Mouse (Mus musculus) hindbrain, postnatal 0 days (tissue): ENCODE measurements around the gene Spon1. TPM values are rescaled to one million over a fixed set of nuclear protein-coding genes. Genes with fewer than 3 reads are reported as not detected.

Source experiments
- ATAC-seq: fragments of 200-750 bp; cut with Nextera tagmentation; 2 replicates; pipeline ENCODE4 v1.8.0; 2017; ENCODE audit warnings: mild to moderate bottlenecking, moderate TSS enrichment, moderate library complexity
- DNase-seq: peaks from one replicate; pipeline ENCODE4 v3.0.0-alpha.2; 2015; ENCODE audit warnings: low spot score
- H3K27ac ChIP-seq: fragments of 300-500 bp; sonication (generic); 2 replicates; pipeline ENCODE4 v1.5.1; 2014; ENCODE audit warnings: mild to moderate bottlenecking
- H3K27me3 ChIP-seq: fragments of 300-500 bp; sonication (generic); 2 replicates; pipeline ENCODE4 v1.6.1; 2014; ENCODE audit warnings: low read length, mixed read lengths; ENCODE audit not compliant: insufficient read depth
- H3K36me3 ChIP-seq: fragments of 300-500 bp; sonication (generic); 2 replicates; pipeline ENCODE4 v1.6.1; 2014; ENCODE audit warnings: low read length, mixed read lengths; ENCODE audit not compliant: insufficient read depth
- H3K4me1 ChIP-seq: fragments of 300-500 bp; sonication (generic); 2 replicates; pipeline ENCODE4 v1.6.1; 2014; ENCODE audit warnings: antibody characterized with exemption, low read length, mixed read lengths; ENCODE audit not compliant: insufficient read depth
- H3K4me2 ChIP-seq: fragments of 300-500 bp; sonication (generic); 2 replicates; pipeline ENCODE4 v1.6.1; 2014; ENCODE audit warnings: low read depth, mild to moderate bottlenecking, low read length, moderate library complexity, mixed read lengths
- H3K4me3 ChIP-seq: fragments of 300-500 bp; sonication (generic); 2 replicates; pipeline ENCODE4 v1.5.1; 2014; ENCODE audit warnings: low read length
- H3K9ac ChIP-seq: fragments of 300-500 bp; sonication (generic); replicated peaks from 2 replicates; pipeline ENCODE4 v1.6.1; 2014; ENCODE audit warnings: mild to moderate bottlenecking, low read length, moderate library complexity, mixed read lengths
- H3K9me3 ChIP-seq: fragments of 300-500 bp; sonication (generic); 2 replicates; pipeline ENCODE4 v1.6.1; 2016; ENCODE audit warnings: low read length, mixed read lengths
- CTCF ChIP-seq: IDR thresholded peaks from 2 replicates; pipeline ENCODE4 v1.5.1; 2016; ENCODE audit warnings: antibody characterized with exemption, control low read depth, low read depth
- WGBS: fragments of 180-500 bp; shearing (Covaris S2); extraction: QIAGEN DNeasy Blood & Tissue Kit; methylation state at CpG from one replicate; pipeline ENCODE4 v1.1.7; 2014; 5-methylcytosine and 5-hydroxymethylcytosine counted together
- polyA plus RNA-seq: library from polyadenylated mRNA; unstranded; fragments of >200 nt; fragmentation: Nextera tagmentation; extraction: Ambion mirVana; gene quantifications from 2 replicates; pipeline ENCODE4 v1.2.1, GENCODE M21; 2015
- total RNA-seq: library from RNA; depleted of rRNA; stranded (reverse); fragments of >200 nt; gene quantifications from 2 replicates; pipeline ENCODE4 v1.2.3, GENCODE M21; 2014

The Spon1 gene
- total and polyA plus RNA-seq, 2 experiments from 2014 or later: 43.8 to 50.3 TPM

DNA sequence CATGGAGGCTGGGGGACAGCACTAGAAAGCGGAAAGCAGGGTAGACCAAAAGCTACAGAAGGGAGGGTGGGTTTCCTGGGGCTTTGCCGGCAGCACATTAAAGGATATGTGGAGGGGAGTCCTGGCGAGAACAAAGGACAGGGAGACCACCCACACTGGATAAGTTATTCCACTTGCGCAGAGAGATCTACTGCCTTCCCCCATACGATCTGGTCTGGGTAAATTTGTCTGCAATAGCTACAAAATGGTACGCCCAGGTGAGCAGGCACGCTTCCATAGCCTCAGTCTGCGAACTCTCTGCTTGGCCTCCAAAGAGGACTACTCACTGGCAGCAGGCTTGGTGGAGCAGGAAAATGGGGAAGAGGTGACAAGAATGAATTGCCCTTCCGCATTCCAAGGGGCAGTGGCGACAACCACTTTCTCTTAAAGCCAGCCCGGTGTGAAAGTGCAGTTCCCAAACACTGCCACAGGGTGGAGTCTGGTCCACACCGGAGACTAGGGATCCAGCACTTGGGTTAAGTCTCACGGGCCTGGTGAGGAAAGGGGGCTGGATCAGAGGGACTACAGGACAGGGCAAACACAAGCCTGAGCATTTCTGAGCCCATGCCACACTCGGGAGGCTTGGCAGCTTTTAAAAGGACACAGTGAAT, 300.9 kb downstream of the Spon1 start:
- no peak overlapping the region for H3K27ac ChIP-seq
- H3K4me2 ChIP-seq: peak overlapping the region; percentile 59
- H3K27me3 ChIP-seq: no peaks in the 10 kb centered on the region
- peak overlapping the region; percentile 26 for H3K4me3 ChIP-seq
- H3K36me3 ChIP-seq: no peaks in the 10 kb centered on the region
- ATAC-seq (peak; percentile 87), DNase-seq (peak; percentile 89)
- peak; percentile 98 for TF ChIP-seq CTCF
- no peaks in the 10 kb centered on the region for H3K9me3 ChIP-seq
- peak overlapping the region; percentile 36; the same call in 1 of the 2 replicates for H3K9ac ChIP-seq
- 6% methylated on average over 14 of the region's 14 CpGs for WGBS
- peaks cover 7% of the 10 kb centered on the region; the same call in 1 of the 2 replicates for H3K4me1 ChIP-seq

DNA sequence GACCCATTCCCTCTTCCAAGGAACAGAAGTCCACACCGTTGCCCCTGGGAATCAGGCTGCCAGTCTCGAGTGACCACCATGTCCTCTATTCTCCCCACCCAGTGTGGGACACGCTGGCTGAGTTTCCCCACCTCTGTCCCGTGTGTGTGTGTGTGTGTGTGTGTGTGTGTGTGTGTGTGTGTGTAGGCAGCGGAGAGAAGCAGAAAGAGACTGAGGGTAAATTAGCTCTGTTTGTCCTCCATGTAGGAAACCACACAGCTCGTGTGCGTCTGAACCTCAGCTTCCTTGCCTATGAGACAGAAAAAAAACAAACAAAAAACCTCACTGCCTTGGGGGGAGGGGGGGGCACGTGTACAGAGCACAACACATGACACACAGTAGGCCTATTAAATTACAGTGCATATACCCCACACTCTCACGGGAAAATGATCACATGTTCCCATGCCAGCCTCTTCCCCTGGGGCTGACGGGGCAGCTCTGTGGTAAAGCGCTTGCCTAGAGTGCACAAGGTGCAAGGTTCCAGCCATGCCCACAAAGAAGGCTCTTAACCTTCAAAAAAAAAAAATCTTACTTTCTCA, 303.2 kb downstream of the Spon1 start:
- H3K9ac ChIP-seq: no peak overlapping the region
- no peak for ATAC-seq
- peaks cover 7% of the 10 kb centered on the region; the same call in 1 of the 2 replicates for H3K4me1 ChIP-seq
- no peak for DNase-seq
- 80% methylated on average over 11 of the region's 11 CpGs for WGBS
- no peak for TF ChIP-seq CTCF
- H3K4me2 ChIP-seq: no peak overlapping the region
- no peak overlapping the region for H3K4me3 ChIP-seq
- H3K27ac ChIP-seq: no peak overlapping the region
- H3K36me3 ChIP-seq: no peaks in the 10 kb centered on the region
- H3K9me3 ChIP-seq: no peaks in the 10 kb centered on the region
- no peaks in the 10 kb centered on the region for H3K27me3 ChIP-seq

DNA sequence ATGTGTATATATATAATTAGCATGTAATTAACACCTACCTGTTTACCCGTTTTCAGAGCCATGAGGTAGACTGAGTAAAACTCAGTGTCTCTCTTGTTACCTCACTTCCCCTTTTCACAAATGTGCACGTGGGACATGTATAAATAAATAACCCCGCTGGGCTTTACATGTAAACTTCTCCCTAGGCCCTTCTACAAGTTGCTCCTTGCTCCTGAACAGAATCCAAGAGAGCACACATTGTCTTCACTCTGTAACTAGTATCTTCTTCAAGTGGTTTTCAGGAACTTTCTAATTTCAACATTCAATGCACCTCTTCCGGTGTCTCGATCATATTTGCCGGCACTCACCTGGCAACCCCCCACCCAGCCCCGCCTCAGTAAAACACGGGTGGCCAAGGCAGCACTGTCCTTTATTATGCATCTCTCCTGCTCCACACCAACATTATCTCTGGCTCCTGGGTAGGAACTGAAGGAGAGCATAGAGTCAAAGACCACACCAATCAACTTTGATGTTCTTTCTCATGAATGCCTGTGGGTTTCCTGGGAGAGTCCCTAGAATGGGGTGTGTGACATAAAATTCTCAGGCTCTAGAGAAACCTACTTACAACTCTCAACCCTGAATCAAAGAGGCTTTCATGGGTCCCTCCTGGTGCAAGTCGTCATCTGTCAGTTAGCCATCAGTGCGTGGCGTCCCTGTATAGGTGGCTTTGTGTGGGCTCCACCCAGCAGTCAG, 304.1 kb downstream of the Spon1 start:
- DNase-seq (no peak), ATAC-seq (no peak)
- Histone ChIP-seq H3K9me3 (no peaks in the 10 kb centered on the region), H3K4me1 (peaks cover 7% of the 10 kb centered on the region; the same call in 1 of the 2 replicates), H3K4me2 (no peak overlapping the region), H3K36me3 (no peaks in the 10 kb centered on the region), H3K4me3 (no peak overlapping the region), H3K9ac (no peak overlapping the region), H3K27ac (no peak overlapping the region), H3K27me3 (no peaks in the 10 kb centered on the region)
- 83% methylated on average over 11 of the region's 11 CpGs for WGBS
- TF ChIP-seq CTCF: no peak

DNA sequence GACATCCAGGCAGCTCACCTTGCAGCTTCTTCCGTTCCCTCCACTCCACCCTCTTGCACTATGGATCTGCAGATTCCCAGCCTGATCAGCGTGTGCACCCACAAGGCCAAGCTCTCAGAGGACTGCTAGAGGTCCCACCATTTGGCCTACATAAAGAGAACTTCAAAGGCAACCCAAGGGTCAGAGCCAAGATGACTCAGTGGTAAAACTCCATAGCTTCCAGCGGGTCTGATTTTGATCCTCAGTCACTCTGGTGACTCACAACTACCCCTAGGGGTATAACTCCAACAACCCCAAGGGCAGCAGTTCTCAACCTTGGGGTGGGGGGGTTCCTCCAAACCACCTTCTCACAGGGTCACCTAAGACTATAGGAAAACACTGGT, 304.7 kb downstream of the Spon1 start:
- H3K9me3 ChIP-seq: no peaks in the 10 kb centered on the region
- no peak overlapping the region for H3K9ac ChIP-seq
- no peak for TF ChIP-seq CTCF
- ATAC-seq (no peak), DNase-seq (no peak)
- no peaks in the 10 kb centered on the region for H3K27me3 ChIP-seq
- WGBS: 92% methylated on average over 3 of the region's 3 CpGs
- H3K4me3 ChIP-seq: no peak overlapping the region
- no peaks in the 10 kb centered on the region for H3K36me3 ChIP-seq
- H3K27ac ChIP-seq: no peak overlapping the region
- peaks cover 7% of the 10 kb centered on the region; the same call in 1 of the 2 replicates for H3K4me1 ChIP-seq
- H3K4me2 ChIP-seq: no peak overlapping the region

DNA sequence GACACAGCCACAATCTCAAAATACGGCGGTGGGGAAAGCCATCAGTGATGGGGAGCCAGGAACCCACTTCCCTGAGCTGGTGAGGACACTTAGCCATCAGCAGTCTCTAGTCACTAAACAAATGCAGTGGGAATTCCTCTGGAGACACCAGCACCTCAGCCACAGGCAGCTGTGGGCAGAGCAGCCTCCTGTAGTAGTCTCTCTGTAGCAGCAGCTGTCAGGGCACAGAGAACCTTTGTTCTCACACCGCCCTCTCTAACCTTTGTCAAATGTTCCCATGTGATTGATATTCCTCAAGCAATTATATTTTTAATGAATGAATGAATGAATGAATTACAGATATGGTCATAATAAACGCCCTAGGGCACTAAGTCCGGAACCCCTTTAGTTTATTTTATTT, 305.6 kb downstream of the Spon1 start:
- no peaks in the 10 kb centered on the region for H3K27me3 ChIP-seq
- no peak overlapping the region for H3K27ac ChIP-seq
- ATAC-seq (no peak), DNase-seq (no peak)
- 0 out of 2 replicates have a peak, but pooled peaks cover under 1% of the 10 kb centered on the region for H3K4me1 ChIP-seq
- H3K4me3 ChIP-seq: no peak overlapping the region
- no peak overlapping the region for H3K4me2 ChIP-seq
- H3K9ac ChIP-seq: no peak overlapping the region
- WGBS: 72% methylated on average over 5 of the region's 5 CpGs
- H3K9me3 ChIP-seq: no peaks in the 10 kb centered on the region
- no peaks in the 10 kb centered on the region for H3K36me3 ChIP-seq
- TF ChIP-seq CTCF: no peak

DNA sequence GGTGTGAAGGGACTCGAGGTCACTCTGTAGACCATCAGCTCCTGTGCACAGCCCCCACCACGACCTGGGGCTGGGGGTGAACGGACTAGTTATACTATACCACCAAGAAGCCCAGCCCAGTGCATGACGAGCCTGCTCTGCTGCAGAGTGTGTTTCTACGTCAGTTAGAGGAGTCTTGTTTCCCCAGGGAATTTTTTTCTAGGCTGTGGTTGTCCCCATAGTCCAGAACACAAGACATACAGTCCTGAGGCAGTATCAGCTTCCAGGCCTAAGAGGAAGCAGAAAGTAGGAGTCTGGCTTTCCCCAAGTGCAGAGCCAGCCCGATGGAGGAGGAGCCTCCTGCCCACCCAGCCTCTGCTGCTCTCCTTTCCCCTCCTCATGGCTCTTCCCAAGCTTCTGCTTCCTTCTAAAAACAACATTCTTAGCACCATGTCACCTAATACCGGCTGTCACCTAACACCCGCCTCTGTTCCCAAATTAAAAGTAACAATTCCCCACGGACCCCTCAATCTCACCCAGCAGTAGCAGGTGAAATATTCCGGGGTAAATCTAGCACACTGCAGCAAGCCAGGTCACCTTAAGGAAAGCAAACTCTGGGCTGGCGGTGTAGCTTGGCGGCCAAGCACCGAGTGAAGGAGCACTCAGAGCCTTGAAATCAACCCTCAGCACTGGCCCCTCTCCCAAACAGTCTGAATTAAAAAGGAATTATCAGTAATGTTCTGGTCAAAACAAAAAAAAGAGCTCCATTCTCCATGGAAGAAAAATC, 306.2 kb downstream of the Spon1 start:
- ATAC-seq (peak; percentile 38; the same call in 1 of the 2 replicates), DNase-seq (no peak)
- Histone ChIP-seq H3K9me3 (no peaks in the 10 kb centered on the region), H3K4me1 (no peaks in the 10 kb centered on the region), H3K4me3 (no peak overlapping the region), H3K27ac (no peak overlapping the region), H3K4me2 (no peak overlapping the region), H3K9ac (no peak overlapping the region), H3K36me3 (no peaks in the 10 kb centered on the region), H3K27me3 (no peaks in the 10 kb centered on the region)
- whole genome bisulfite sequencing: 40% methylated on average over 13 of the region's 13 CpGs
- no peak for TF ChIP-seq CTCF
